Mouse (Mus musculus) kidney, embryonic 16.5 days (tissue): ENCODE measurements around the gene Angptl4. TPM values are rescaled to one million over a fixed set of nuclear protein-coding genes. Genes with fewer than 3 reads are reported as not detected.

ENCODE experiments used
- ATAC-seq: fragments of 200-750 bp; cut with Nextera tagmentation; 2 replicates; pipeline ENCODE4 v1.8.0; 2017; ENCODE audit warnings: moderate TSS enrichment; ENCODE audit not compliant: low FRiP score, low TSS enrichment
- H3K27ac ChIP-seq: fragments of 300-500 bp; sonication (generic); 2 replicates; pipeline ENCODE4 v1.5.1; 2014; ENCODE audit warnings: low read length
- H3K27me3 ChIP-seq: fragments of 300-500 bp; sonication (generic); 2 replicates; pipeline ENCODE4 v1.6.1; 2014; ENCODE audit warnings: low read length, control low read depth, mixed read lengths; ENCODE audit not compliant: insufficient read depth
- H3K36me3 ChIP-seq: fragments of 300-500 bp; sonication (generic); 2 replicates; pipeline ENCODE4 v1.6.1; 2014; ENCODE audit warnings: low read length, control low read depth, mixed read lengths; ENCODE audit not compliant: insufficient read depth
- H3K4me1 ChIP-seq: fragments of 300-500 bp; sonication (generic); 2 replicates; pipeline ENCODE4 v1.6.1; 2014; ENCODE audit warnings: low read length, control low read depth, mixed read lengths; ENCODE audit not compliant: insufficient read depth
- H3K4me2 ChIP-seq: fragments of 300-500 bp; sonication (generic); replicated peaks from 2 replicates; pipeline ENCODE4 v1.6.1; 2014; ENCODE audit warnings: low read depth, low read length
- H3K4me3 ChIP-seq: fragments of 300-500 bp; sonication (generic); 2 replicates; pipeline ENCODE4 v1.5.1; 2014; ENCODE audit warnings: mild to moderate bottlenecking, low read length
- H3K9ac ChIP-seq: fragments of 300-500 bp; sonication (generic); replicated peaks from 2 replicates; pipeline ENCODE4 v1.6.1; 2014; ENCODE audit warnings: low read length
- H3K9me3 ChIP-seq: fragments of 300-500 bp; sonication (generic); 2 replicates; pipeline ENCODE4 v1.6.1; 2016; ENCODE audit warnings: low read length, control low read depth
- WGBS: fragments of 180-500 bp; shearing (Covaris S2); extraction: QIAGEN DNeasy Blood & Tissue Kit; methylation state at CpG from one replicate; pipeline ENCODE4 v1.1.7; 2014; 5-methylcytosine and 5-hydroxymethylcytosine counted together
- polyA plus RNA-seq: library from polyadenylated mRNA; unstranded; fragments of >200 nt; fragmentation: Nextera tagmentation; extraction: Ambion mirVana; gene quantifications from 2 replicates; pipeline ENCODE4 v1.2.1, GENCODE M21; 2015

Gene Angptl4
- polyA plus RNA-seq, 1 experiment from 2014 or later = 29.5 TPM

DNA sequence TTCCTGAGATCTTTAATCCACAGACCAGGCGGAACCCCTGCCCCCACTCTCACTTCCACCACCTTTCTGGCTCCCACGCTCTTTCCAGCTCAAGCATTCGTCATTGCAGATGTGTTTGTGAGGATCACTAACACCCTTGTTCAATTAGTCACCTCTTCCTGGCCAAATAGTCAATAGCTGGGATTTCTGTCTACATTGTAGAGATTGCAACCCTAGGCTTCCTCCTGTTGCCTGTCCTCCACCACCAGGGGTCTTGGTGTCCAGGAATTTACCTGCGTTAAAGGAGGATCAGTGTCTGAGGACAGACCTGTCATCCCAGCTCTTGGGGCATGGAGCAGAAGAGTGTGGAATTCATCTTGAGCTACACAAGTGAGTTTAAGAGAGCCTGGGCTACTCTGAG lies 437 bp upstream of the Angptl4 start:
- no peaks in the 10 kb centered on the region for H3K9me3 ChIP-seq
- H3K4me1 ChIP-seq = peaks cover 31% of the 10 kb centered on the region
- peak overlapping the region; percentile 65; the same call in 1 of the 2 replicates for H3K9ac ChIP-seq
- no peak for ATAC-seq
- peak overlapping the region; percentile 82 for H3K27ac ChIP-seq
- peak overlapping the region; percentile 51 for H3K4me3 ChIP-seq
- peaks cover 7% of the 10 kb centered on the region; the same call in 1 of the 2 replicates for H3K36me3 ChIP-seq
- no peaks in the 10 kb centered on the region for H3K27me3 ChIP-seq
- WGBS = 35% methylated on average over 4 of the region's 4 CpGs
- H3K4me2 ChIP-seq = peak overlapping the region; percentile 91

DNA sequence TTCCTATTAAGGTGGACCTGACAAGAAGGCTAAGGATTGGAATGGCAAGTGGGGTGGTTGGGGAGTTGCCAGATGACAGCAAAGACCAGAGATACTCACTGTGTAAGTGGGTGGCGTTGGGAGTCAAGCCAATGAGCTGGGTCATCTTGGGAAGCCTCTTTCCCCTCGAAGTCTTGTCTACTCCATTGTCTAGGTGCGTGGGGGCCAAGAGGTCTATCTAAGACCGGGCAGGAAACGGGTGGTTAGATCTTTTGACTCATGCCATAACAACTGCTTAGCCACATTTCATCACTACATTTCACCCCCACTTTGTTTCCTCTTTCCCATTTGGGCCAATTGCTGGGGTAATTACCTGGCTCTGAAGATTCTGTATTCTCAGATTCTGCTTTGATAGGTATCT lies 1.2 kb downstream of the Angptl4 start:
- Histone ChIP-seq H3K4me1 (peaks cover 31% of the 10 kb centered on the region), H3K4me2 (peak overlapping the region; percentile 91), H3K9me3 (no peaks in the 10 kb centered on the region), H3K9ac (peak overlapping the region; percentile 65; the same call in 1 of the 2 replicates), H3K36me3 (peaks cover 17% of the 10 kb centered on the region; the same call in 1 of the 2 replicates), H3K27me3 (no peaks in the 10 kb centered on the region), H3K4me3 (peak overlapping the region; percentile 51), H3K27ac (peak overlapping the region; percentile 82)
- no peak for ATAC-seq
- WGBS = 76% methylated on average over 5 of the region's 5 CpGs

DNA sequence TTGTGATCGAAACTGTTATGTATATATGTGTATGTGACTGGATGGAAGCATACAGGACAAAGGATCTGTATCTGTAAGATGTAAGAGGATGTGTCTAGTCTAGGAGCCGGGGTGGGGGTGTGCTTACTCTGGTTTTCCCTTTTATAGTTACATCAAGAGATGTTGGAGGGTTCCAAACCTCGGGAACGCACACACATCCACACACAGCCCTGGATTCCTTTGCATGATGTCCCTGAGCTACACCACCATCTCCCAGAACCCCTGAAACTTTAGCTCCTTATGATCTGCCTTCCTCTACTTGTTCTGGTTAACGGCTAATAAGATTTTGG lies 1.7 kb downstream of the Angptl4 start:
- H3K9ac ChIP-seq = no peak overlapping the region
- 0 out of 2 replicates have a peak, but pooled peaks have one; percentile 8 for ATAC-seq
- no peaks in the 10 kb centered on the region for H3K9me3 ChIP-seq
- peak overlapping the region; percentile 82 for H3K27ac ChIP-seq
- H3K4me2 ChIP-seq = peak overlapping the region; percentile 91
- H3K36me3 ChIP-seq = peaks cover 22% of the 10 kb centered on the region; the same call in 1 of the 2 replicates
- H3K4me3 ChIP-seq = peak overlapping the region; percentile 51
- H3K27me3 ChIP-seq = no peaks in the 10 kb centered on the region
- H3K4me1 ChIP-seq = peaks cover 31% of the 10 kb centered on the region
- 79% methylated on average over 5 of the region's 5 CpGs for WGBS

DNA sequence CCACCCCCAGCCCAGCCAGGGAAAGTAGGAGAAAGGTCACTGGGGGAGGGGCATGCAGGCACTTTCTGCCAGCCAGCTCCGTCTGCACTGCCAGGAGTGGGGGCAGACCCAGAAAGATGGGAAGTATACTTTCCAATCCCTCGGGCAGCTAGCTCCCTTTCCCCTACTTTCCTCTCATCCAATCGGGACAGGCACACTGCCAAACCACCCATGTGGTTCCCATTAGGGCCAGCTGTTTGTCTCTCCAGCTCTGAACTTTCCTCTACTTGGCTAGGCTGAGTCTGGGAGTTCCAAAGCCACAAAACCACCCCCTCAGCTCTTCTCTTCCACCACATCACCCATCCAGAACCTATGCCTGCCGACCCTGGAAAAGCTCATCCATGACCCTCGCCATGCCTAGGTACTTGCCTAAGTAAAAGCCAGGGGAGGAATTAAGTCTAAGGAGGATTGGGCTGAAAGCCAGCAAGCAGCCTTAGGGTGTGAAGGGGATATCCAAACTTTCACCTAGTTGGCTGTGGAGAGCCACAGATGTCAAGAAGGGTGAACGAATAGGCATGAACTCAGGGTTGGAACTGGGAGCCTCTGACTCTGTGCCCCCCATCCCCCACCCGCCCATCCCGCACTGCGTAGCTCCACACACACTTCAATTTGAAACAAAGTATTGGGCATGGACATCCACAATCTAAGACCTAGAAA lies 2.2 kb downstream of the Angptl4 start:
- Histone ChIP-seq H3K4me1 (peaks cover 31% of the 10 kb centered on the region), H3K27ac (peak overlapping the region; percentile 82), H3K36me3 (peaks cover 24% of the 10 kb centered on the region; the same call in 1 of the 2 replicates), H3K9me3 (no peaks in the 10 kb centered on the region), H3K27me3 (no peaks in the 10 kb centered on the region), H3K4me2 (peak overlapping the region; percentile 91), H3K9ac (peak overlapping the region; percentile 24; the same call in 1 of the 2 replicates), H3K4me3 (peak overlapping the region; percentile 51)
- ATAC-seq = peak; percentile 67
- WGBS = 36% methylated on average over 9 of the region's 9 CpGs

DNA sequence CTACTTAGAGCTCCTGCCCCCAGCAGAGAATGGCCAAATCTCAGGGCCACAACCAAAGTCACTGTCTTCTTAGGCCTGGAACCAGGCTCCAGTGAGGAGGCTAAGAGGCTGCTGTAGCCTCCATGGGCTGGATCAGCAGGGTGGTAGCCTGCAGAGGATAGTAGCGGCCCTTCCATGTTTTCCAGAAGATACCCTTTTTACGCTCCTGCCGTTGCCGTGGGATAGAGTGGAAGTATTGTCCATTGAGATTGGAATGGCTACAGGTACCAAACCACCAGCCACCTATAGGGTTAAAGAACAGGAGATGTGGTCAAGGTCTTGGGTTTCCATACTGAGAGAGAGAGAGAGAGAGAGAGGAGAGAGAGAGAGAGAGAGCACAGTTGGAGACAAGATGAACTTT lies 6.3 kb downstream of the Angptl4 start:
- 96% methylated on average over 4 of the region's 4 CpGs for WGBS
- no peak overlapping the region for H3K4me3 ChIP-seq
- H3K36me3 ChIP-seq = peaks cover 24% of the 10 kb centered on the region; the same call in 1 of the 2 replicates
- no peak for ATAC-seq
- H3K4me2 ChIP-seq = no peak overlapping the region
- H3K9ac ChIP-seq = no peak overlapping the region
- no peak overlapping the region for H3K27ac ChIP-seq
- H3K9me3 ChIP-seq = no peaks in the 10 kb centered on the region
- H3K27me3 ChIP-seq = no peaks in the 10 kb centered on the region
- peaks cover 17% of the 10 kb centered on the region for H3K4me1 ChIP-seq

DNA sequence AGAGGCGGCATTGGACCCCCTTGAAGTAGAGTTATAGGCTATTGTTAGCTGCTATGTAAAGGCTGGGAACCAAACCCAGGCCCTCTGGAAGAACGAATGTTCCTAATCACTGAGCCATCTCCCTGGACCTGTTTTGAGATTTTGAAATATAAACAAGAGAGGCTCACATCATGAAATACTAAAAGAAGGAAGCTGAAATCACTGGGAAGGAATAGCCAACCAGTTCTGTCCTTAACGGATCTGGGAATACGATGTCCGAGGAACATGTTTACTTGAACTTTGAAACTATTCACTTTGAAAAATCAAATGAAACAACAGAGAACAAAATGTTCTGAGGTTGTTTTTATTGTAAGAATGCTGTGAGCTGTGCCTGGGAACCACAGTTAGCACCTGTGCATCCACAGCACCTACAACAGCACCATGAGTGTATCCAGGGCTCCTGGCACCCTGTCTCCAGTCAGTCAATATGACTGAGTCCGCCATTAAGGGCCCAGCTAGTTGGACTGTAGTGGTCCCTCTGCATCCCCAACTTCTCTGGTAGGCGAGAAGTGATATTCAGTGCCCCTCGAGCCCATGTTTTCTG lies 7.0 kb downstream of the Angptl4 start:
- Histone ChIP-seq H3K9me3 (no peaks in the 10 kb centered on the region), H3K27ac (no peak overlapping the region), H3K36me3 (peaks cover 24% of the 10 kb centered on the region; the same call in 1 of the 2 replicates), H3K9ac (no peak overlapping the region), H3K4me1 (peaks cover 12% of the 10 kb centered on the region), H3K4me2 (no peak overlapping the region), H3K27me3 (no peaks in the 10 kb centered on the region), H3K4me3 (no peak overlapping the region)
- no peak for ATAC-seq
- 90% methylated on average over 8 of the region's 8 CpGs for WGBS

DNA sequence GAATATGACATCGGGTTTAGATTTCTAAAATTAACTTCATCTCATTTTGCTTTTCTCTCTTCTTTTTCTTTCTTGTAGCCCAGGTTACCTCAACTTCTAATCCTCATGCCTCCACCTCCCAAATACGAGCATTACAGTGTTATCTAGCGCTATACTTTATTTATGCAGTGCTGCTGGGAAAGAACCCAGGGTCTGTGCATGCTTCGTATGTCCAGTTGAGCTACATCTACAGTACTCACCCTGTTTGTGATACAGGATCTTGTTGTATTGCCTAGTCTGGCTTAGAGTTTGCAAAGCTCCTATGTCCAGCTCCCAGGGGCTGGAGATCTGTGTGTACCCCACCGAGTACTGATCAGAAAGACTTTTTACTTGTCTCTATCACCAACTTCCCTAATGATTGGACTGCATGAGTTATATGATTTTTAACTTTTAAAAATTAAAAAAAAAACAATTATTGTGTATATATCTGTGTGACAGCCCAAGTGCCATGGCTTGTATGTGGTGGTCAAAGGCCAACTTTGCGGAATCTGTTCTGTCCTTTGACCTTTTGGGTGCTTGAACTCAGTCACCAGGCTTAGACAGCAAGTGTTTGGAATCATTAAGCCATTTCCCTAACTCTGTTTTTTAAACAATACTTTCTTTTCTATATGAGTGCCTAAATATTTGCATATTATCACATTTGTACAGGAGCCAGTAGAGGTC lies 7.6 kb downstream of the Angptl4 start:
- Histone ChIP-seq H3K27ac (no peak overlapping the region), H3K9me3 (no peaks in the 10 kb centered on the region), H3K4me3 (no peak overlapping the region), H3K36me3 (peaks cover 24% of the 10 kb centered on the region; the same call in 1 of the 2 replicates), H3K9ac (no peak overlapping the region), H3K27me3 (no peaks in the 10 kb centered on the region), H3K4me1 (peaks cover 6% of the 10 kb centered on the region), H3K4me2 (no peak overlapping the region)
- no peak for ATAC-seq
- WGBS = 92% methylated on average over 6 of the region's 6 CpGs

DNA sequence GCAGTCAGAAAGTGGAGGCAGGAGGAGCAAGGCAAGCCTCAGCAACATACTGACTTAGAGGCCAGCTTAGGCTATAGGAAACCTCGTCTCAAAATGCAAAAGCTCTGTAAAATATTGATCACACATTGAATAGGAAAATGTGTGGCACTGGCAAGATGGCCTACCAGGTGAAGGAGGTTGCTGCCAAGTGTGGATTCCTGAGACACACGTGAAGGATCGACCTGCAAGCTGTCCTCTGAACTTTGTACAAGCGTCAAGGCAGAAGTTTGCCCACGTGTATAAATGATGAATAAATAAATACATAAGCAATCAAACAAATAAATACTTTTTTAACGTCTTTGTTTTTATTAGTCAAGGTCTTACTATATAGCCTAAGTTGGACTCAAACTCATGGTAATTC lies 8.2 kb downstream of the Angptl4 start:
- Histone ChIP-seq H3K4me2 (no peak overlapping the region), H3K27me3 (no peaks in the 10 kb centered on the region), H3K27ac (no peak overlapping the region), H3K36me3 (peaks cover 24% of the 10 kb centered on the region; the same call in 1 of the 2 replicates), H3K4me3 (no peak overlapping the region), H3K9ac (no peak overlapping the region), H3K9me3 (no peaks in the 10 kb centered on the region), H3K4me1 (no peaks in the 10 kb centered on the region; the same call in 1 of the 2 replicates)
- 84% methylated on average over 6 of the region's 6 CpGs for WGBS
- ATAC-seq = no peak

DNA sequence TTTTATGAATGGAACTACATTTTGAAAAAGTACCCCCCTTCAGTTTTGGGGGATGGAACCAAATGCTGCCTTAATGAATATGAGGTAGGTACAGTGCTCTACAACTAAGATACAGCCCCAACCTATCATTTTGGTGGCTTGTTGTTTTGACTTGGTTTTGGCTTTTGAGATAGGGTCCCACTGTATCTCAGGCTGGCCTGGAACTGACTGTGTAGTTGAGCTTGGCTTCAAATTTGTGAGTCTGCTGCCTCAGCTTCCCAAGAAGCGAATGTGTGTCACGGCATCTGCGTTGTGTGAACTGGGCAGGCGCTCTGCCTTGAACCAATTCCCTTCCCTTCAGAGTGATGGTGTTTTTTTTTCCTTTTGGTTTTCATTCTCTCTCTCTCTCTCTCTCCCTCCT lies 10.0 kb downstream of the Angptl4 start:
- Histone ChIP-seq H3K4me1 (no peaks in the 10 kb centered on the region), H3K36me3 (peaks cover 16% of the 10 kb centered on the region; the same call in 1 of the 2 replicates), H3K9ac (no peak overlapping the region), H3K27ac (no peak overlapping the region), H3K9me3 (no peaks in the 10 kb centered on the region), H3K4me2 (no peak overlapping the region), H3K4me3 (no peak overlapping the region), H3K27me3 (no peaks in the 10 kb centered on the region)
- WGBS = 92% methylated on average over 4 of the region's 4 CpGs
- ATAC-seq = no peak
